Mouse (Mus musculus): ENCODE results near the gene Rbbp4. TPM values are rescaled to one million over a fixed set of nuclear protein-coding genes. Genes with fewer than 3 reads are reported as not detected.
A peak's percentile ranks its signal among the peaks of the same experiment; 100 is the strongest.
"Not testable (repeated sequence)": the region's sequence is repeated elsewhere in the genome, so short reads cannot be mapped to it uniquely, and the experiment has no call there.

Gene Rbbp4
- 100 to 1,000 TPM; 309 to 413 TPM for polyA plus RNA-seq (2017; shearing (Covaris generic))

DNA sequence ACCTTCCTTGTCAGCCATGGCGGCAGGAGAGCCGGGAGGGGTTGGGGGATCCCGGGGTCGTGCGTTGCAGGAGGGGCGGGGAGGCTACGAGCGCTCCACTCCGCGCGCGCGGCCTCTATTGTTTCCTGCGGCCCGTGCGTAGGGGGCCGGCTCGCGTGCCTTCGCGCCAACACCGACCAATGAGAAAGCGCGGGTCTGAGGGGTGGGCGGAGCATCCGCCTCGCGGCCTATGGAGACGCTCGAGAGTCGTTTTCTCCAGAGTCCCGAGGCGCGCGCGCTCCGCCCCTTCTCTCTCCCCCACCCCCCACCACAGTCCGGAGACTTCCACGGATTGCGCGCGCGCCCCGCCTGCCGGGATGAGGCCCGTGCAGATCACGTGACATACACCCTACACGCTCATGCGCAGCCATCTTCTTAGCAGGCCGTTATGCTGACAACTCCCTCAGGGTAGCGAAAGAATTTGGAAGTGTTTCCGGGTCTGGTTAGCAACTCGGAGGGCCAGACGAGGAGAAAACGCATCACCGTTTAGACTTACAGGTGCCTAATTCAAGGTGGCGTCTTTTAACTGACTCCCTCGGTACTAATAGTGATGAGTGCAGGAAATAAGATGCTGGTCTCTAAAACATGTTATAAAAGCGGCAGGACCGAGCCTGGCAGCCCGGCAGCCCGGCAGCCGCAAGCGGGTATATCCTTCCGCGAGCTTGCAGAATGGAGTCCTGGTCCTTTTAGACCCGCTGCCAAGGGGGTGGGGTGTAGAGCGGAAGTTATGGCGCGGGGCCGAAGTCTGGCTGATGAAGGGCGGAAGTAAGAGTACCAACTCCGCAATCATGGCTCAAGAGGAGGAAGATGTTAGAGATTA lies at the start of gene Rbbp4, which contains the start of gene Zbtb8os:
Gene Rbbp4, minus strand, starts transcription at position 155 of the 859 bp plus-strand sequence.
Gene Zbtb8os, plus strand, starts transcription at position 480 of the 859 bp plus-strand sequence.
- ATAC-seq = peak; percentile 89

DNA sequence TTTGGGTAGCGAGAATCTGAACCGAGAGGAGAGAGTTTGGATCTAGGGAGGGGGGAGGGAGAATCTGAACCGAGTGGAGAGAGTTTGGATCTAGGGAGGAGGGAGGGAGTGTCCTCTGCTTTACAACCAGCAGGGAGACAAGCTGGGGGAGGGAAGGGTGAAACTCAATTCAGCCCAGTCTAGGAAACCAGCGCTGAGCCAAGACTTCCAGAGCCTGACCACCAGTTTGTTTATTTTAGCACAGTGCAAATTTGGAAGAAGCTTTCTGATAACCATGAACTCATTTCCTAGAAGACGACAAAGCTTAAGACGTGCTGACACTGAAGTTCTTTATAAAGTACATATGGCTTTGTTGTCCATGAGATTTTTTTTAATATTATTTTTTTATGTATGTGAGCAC lies 49.3 kb upstream of the Rbbp4 start:
- ATAC-seq = no peak

GRCm38 (mm10) chr4:129383586-129383985 lies 48.4 kb upstream of the Rbbp4 start:
- ATAC-seq = no peak

- no peak for ATAC-seq
These were observed 47.3 kb upstream of the Rbbp4 start for GRCm38 (mm10) chr4:129382488-129382887.

- ATAC-seq = no peak
These were observed 46.9 kb upstream of the Rbbp4 start for GRCm38 (mm10) chr4:129382029-129382428.

- no peak for ATAC-seq
These were observed 46.0 kb upstream of the Rbbp4 start for GRCm38 (mm10) chr4:129381148-129381547.

GRCm38 (mm10) chr4:129379805-129380204 lies 44.6 kb upstream of the Rbbp4 start:
- ATAC-seq = no peak

- peak; percentile 32 for ATAC-seq
These were observed 42.6 kb upstream of the Rbbp4 start, which contains the start of gene Zbtb8a for GRCm38 (mm10) chr4:129377601-129378390. Gene Zbtb8a (minus strand): TSS chr4:129378116.

- ATAC-seq = peak; percentile 43
These were observed 41.9 kb upstream of the Rbbp4 start for GRCm38 (mm10) chr4:129376961-129377545.

- no peak for ATAC-seq
These were observed 40.7 kb upstream of the Rbbp4 start for GRCm38 (mm10) chr4:129375821-129376220.

DNA sequence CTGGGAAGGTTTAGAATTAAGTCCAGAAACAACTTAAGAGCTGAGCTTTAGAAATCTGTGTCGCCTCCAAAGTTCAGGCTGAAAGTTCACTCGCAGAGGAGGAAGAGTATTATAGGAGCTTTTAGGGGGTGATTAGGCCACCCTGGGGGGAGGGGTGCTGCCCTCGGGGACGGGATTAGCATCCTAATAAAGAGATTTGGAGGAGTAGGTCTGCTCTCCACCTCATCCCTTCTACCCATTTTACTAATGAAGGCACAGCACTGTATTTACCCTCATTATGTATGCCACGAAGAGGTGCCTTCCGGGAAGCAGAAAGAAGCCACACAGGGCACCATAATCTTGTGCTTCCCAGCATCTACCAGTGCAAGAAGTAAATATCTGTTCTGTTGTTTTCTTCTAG lies 39.8 kb upstream of the Rbbp4 start:
- no peak for ATAC-seq

- ATAC-seq = no peak
These were observed 39.1 kb upstream of the Rbbp4 start for GRCm38 (mm10) chr4:129374219-129374755.

- peak; percentile 63 for ATAC-seq
These were observed 38.2 kb upstream of the Rbbp4 start for GRCm38 (mm10) chr4:129373202-129373976.

- no peak for ATAC-seq
These were observed 36.2 kb upstream of the Rbbp4 start for GRCm38 (mm10) chr4:129371391-129371790.

GRCm38 (mm10) chr4:129365224-129365623 lies 30.1 kb upstream of the Rbbp4 start:
- peak; percentile 90 for ATAC-seq

- ATAC-seq = peak; percentile 53
These were observed 29.2 kb upstream of the Rbbp4 start for GRCm38 (mm10) chr4:129364379-129364778.

GRCm38 (mm10) chr4:129363463-129363862 lies 28.3 kb upstream of the Rbbp4 start:
- no peak for ATAC-seq

DNA sequence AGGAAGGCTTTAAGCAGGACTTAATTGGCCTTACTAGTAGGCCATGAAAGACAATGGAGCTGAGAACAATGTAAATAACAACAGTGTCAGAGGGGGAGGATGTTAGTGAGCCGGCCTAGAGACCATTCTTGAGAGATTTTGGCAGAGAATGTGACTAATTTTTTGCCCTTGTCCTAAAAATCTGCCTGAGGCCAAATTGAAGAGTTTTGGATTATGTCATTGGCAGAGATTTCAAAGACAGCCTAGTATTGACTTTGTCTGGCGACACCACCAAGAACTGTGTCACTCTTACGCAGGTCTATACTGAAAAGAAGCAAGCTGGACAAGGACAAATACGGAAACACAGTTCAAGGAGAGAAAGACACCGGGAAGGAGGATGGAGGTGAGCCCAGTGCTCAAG lies 27.6 kb upstream of the Rbbp4 start:
- no peak for ATAC-seq

DNA sequence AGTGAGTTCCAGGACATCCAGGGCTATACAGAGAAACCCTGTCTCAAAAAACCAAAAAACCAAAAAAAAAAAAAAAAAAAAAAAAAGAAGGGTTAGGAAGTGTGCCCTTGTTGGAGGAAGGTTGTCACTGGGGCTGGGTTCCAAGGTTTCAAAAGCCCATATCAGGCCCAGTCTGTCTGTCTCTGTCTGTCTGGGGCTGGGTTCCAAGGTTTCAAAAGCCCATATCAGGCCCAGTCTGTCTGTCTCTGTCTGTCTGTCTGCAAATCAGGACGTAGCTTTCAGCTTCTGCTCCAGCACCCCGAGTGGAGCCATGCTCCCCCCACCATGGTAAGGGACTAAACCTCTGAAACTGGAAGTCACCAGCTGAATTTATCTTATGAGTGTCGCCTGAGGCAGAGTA lies 27.1 kb upstream of the Rbbp4 start:
- ATAC-seq = not testable (repeated sequence)

- ATAC-seq = no peak
These were observed 22.5 kb upstream of the Rbbp4 start for GRCm38 (mm10) chr4:129357613-129358163.

GRCm38 (mm10) chr4:129354236-129354635 lies 19.1 kb upstream of the Rbbp4 start:
- ATAC-seq = peak; percentile 54

DNA sequence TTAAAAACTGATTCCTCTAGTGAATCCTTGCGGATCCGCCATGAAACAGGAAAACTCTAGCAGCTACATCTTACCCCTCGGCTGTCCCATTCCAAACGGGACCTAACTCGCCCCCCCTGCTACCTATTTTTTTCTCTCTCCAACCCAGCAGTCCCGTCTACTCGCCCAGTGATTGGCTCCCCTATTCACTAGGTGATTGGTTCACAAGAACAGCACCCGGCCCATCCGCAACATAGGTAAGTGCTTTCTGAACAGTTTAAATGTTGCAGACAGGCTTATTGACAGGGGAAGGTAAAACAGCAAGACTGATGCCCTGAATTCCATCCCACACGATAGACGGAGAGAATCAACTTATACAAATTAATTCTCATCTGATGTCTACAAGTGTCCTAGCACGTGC lies 18.0 kb upstream of the Rbbp4 start:
- no peak for ATAC-seq
